ENCODE assay signal across 18 mouse cellular contexts in the genomic region with DNA sequence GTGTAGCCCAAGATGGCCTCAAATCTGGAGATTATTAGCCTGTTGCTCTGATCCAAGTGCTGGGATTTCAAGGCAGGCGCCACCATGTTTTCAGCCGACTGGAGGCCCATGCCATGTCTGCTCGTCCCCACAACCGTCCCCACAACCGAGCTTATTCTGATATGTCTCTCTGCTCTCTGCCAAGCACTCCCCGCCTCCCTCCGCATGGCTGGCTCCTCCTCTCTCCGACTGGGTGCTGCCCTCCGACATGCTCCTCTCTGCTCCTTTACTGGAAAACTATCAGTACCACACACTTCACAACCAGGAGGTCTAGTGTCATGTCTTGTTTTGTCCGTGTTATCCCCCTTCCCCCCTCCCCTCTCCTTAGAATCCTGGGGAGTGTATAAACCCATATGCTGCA.
"Had no signal": no experiment of that assay in that cellular context is flagged by ENCODE, and none has a peak within 500 bp of the region (broad histone marks: within the 10 kb centered on the region; RNA-seq: fewer than 3 reads in every experiment).

No protein-coding gene starts in this region.

- H3K9ac ChIP-seq: liver, embryonic 14.5 days; liver, postnatal 0 days; lung, embryonic 14.5 days had no signal

- ATAC-seq: liver, postnatal 0 days had no signal

- H3K4me2 ChIP-seq: liver, embryonic 11.5 days; lung, embryonic 14.5 days; midbrain, embryonic 11.5 days had no signal

- H3K27ac ChIP-seq: liver, embryonic 14.5 days; stomach, postnatal 0 days had no signal

- DNase-seq: kidney, adult 18-20 months; kidney, adult 9 months; kidney, postnatal 14 days; kidney, postnatal 4 days; layer of hippocampus, postnatal 36 days; liver, postnatal 0 days; lung, embryonic 14.5 days; lung, postnatal 14 days; lung, postnatal 4 days; midbrain, embryonic 14.5 days; right cerebral cortex, postnatal 4 days; thymus, adult 2 months; thymus, postnatal 14 days; thymus, postnatal 4 days had no signal
